Mouse (Mus musculus) 416B (cell line): Measurements from ENCODE around the gene Sox10.
A peak's percentile ranks its signal among the peaks of the same experiment; 100 is the strongest.

Experiments used
- DNase-seq: peaks from one replicate; pipeline ENCODE4 v3.0.0; 2011; ENCODE audit warnings: low read depth

Sox10 gene

GRCm38 (mm10) chr15:79155572-79155971, 9.5 kb downstream of the Sox10 start:
- no peak for DNase-seq

- DNase-seq: no peak
These were observed 12.3 kb downstream of the Sox10 start for GRCm38 (mm10) chr15:79152709-79153108.

GRCm38 (mm10) chr15:79151881-79152280, 13.2 kb downstream of the Sox10 start:
- DNase-seq: no peak

GRCm38 (mm10) chr15:79148533-79148932, 16.5 kb downstream of the Sox10 start:
- peak; percentile 84 for DNase-seq

GRCm38 (mm10) chr15:79145522-79145921, 19.5 kb downstream of the Sox10 start:
- DNase-seq: no peak

GRCm38 (mm10) chr15:79144021-79144420, 21.0 kb downstream of the Sox10 start:
- DNase-seq: peak; percentile 65

GRCm38 (mm10) chr15:79143316-79143715, 21.7 kb downstream of the Sox10 start:
- no peak for DNase-seq

- DNase-seq: no peak
These were observed 23.5 kb downstream of the Sox10 start for GRCm38 (mm10) chr15:79141566-79141917.

- peak; percentile 92 for DNase-seq
These were observed 24.0 kb downstream of the Sox10 start, which contains the start of the genes Polr2f and 1700088E04Rik for GRCm38 (mm10) chr15:79140866-79141565. Polr2f (plus strand) TSS chr15:79141009. 1700088E04Rik (minus strand) TSS chr15:79141253.

GRCm38 (mm10) chr15:79139640-79140039, 25.4 kb downstream of the Sox10 start:
- peak; percentile 65 for DNase-seq

GRCm38 (mm10) chr15:79135783-79136575, 29.1 kb downstream of the Sox10 start:
- DNase-seq: no peak

GRCm38 (mm10) chr15:79135332-79135731, 29.7 kb downstream of the Sox10 start:
- no peak for DNase-seq

GRCm38 (mm10) chr15:79134496-79135270, 30.4 kb downstream of the Sox10 start:
- no peak for DNase-seq

GRCm38 (mm10) chr15:79133191-79133661, 31.8 kb downstream of the Sox10 start:
- DNase-seq: no peak

GRCm38 (mm10) chr15:79131442-79131841, 33.6 kb downstream of the Sox10 start:
- no peak for DNase-seq

- DNase-seq: no peak
These were observed 34.3 kb downstream of the Sox10 start for GRCm38 (mm10) chr15:79130782-79131181.

- no peak for DNase-seq
These were observed 35.7 kb downstream of the Sox10 start for GRCm38 (mm10) chr15:79129311-79129710.

- no peak for DNase-seq
These were observed 36.8 kb downstream of the Sox10 start for GRCm38 (mm10) chr15:79128208-79128607.

GRCm38 (mm10) chr15:79127101-79127500, 37.9 kb downstream of the Sox10 start:
- no peak for DNase-seq

- peak; percentile 71 for DNase-seq
These were observed 38.7 kb downstream of the Sox10 start for GRCm38 (mm10) chr15:79126217-79126932.

GRCm38 (mm10) chr15:79124331-79124875, 40.6 kb downstream of the Sox10 start:
- no peak for DNase-seq
